Mouse (Mus musculus) MEL (cell line): ENCODE measurements around the gene Rbm47.

Experiments
- CHD1 ChIP-seq: IDR thresholded peaks from 2 replicates; pipeline ENCODE4 v1.6.1; 2012; ENCODE audit warnings: low read depth, mild to moderate bottlenecking, inconsistent platforms, low read length, improper control_type of control experiment
- CHD2 ChIP-seq: IDR thresholded peaks from 2 replicates; pipeline ENCODE4 v1.6.1; 2011; ENCODE audit warnings: low read length, improper control_type of control experiment
- CTCF ChIP-seq, 3 experiments: IDR thresholded peaks in 2 of 3; conservative IDR thresholded peaks in 1 of 3; 2 replicates each; pipeline ENCODE4 v1.5.1; 2011 to 2012; ENCODE audit warnings: low read length in 3 of 3, low read depth in 2 of 3, mild to moderate bottlenecking in 2 of 3, improper control_type of control experiment in 1 of 3, inconsistent platforms in 1 of 3, mixed read lengths in 1 of 3, moderate library complexity in 1 of 3; ENCODE audit not compliant: control insufficient read depth in 1 of 3, insufficient read depth in 1 of 3, poor library complexity in 1 of 3, severe bottlenecking in 1 of 3
- ELF1 ChIP-seq: IDR thresholded peaks from 2 replicates; pipeline ENCODE4 v1.6.1; 2014; ENCODE audit warnings: low read depth, mild to moderate bottlenecking, inconsistent platforms, low read length, improper control_type of control experiment, moderate library complexity
- EP300 ChIP-seq, 2 experiments: IDR thresholded peaks; 2 replicates each; pipeline ENCODE4 v1.6.1; 2011; ENCODE audit warnings: improper control_type of control experiment in 2 of 2, low read length in 2 of 2, low read depth in 1 of 2, mild to moderate bottlenecking in 1 of 2
- GABPA ChIP-seq: IDR thresholded peaks from 2 replicates; pipeline ENCODE4 v1.6.1; 2012; ENCODE audit warnings: low read depth, mild to moderate bottlenecking, inconsistent platforms, low read length, improper control_type of control experiment, moderate library complexity
- KAT2A ChIP-seq: conservative IDR thresholded peaks from 2 replicates; pipeline ENCODE4 v1.6.1; 2012; ENCODE audit warnings: low read depth, low read length, improper control_type of control experiment, inconsistent platforms
- MEF2A ChIP-seq: IDR thresholded peaks from 2 replicates; pipeline ENCODE4 v1.6.1; 2014; ENCODE audit warnings: low read depth, mild to moderate bottlenecking, inconsistent platforms, low read length, improper control_type of control experiment; ENCODE audit not compliant: poor library complexity, insufficient replicate concordance, severe bottlenecking; ENCODE audit errors: extremely low read depth
- MXI1 ChIP-seq: IDR thresholded peaks from 2 replicates; pipeline ENCODE4 v1.6.1; 2011; ENCODE audit warnings: mild to moderate bottlenecking, low read depth, low read length, improper control_type of control experiment
- NRF1 ChIP-seq: IDR thresholded peaks from 2 replicates; pipeline ENCODE4 v1.6.1; 2014; ENCODE audit warnings: low read depth, mild to moderate bottlenecking, inconsistent platforms, low read length, improper control_type of control experiment, moderate library complexity; ENCODE audit not compliant: poor library complexity, insufficient read depth, severe bottlenecking
- POLR2A ChIP-seq, 2 experiments: IDR thresholded peaks; 2 replicates each; pipeline ENCODE4 v1.6.1; 2011 to 2012; ENCODE audit warnings: low read length in 2 of 2, mild to moderate bottlenecking in 2 of 2, control low read depth in 1 of 2, improper control_type of control experiment in 1 of 2, low read depth in 1 of 2, moderate library complexity in 1 of 2; ENCODE audit not compliant: control insufficient read depth in 1 of 2, insufficient read depth in 1 of 2, poor library complexity in 1 of 2
- TAL1 ChIP-seq: IDR thresholded peaks from 2 replicates; pipeline ENCODE4 v1.6.1; 2012; ENCODE audit warnings: mild to moderate bottlenecking, inconsistent platforms, low read length, moderate library complexity, mixed read lengths
- TBP ChIP-seq: IDR thresholded peaks from 2 replicates; pipeline ENCODE4 v1.8.0; 2011; ENCODE audit warnings: low read depth, low read length, improper control_type of control experiment
- TCF12 ChIP-seq: IDR thresholded peaks from 2 replicates; pipeline ENCODE4 v1.6.1; 2014; ENCODE audit warnings: low read depth, mild to moderate bottlenecking, inconsistent platforms, low read length, improper control_type of control experiment, moderate library complexity

DNA sequence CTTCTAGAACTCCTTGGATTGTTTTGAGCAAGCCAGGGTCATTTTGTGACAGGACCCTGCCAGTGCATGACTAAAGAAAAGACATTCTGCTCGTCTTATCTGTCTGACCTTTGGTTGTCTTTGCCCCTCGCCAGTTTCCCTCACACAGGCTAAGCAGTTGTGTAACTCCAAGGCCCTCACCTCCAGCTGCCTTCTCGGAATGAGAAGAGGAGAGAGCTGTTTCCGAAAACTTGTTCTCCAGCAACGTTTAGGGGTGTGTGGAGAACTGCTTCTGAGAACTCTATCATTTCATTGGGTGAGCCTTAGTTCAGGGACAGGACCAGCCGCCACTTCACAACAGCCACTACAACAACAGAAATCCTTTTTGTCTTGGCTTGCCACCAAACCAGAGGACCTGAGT is 77.8 kb downstream of the Rbm47 start:
- no peak for TF ChIP-seq KAT2A
- TF ChIP-seq EP300 (IDR thresholded peaks at IDR 0.05; ENCODE audit: low read depth in 1 of 2, low read length in 2 of 2) = no peak
- no peak for TF ChIP-seq TBP
- no peak for TF ChIP-seq CHD2
- TF ChIP-seq NRF1 = no peak
- no peak for TF ChIP-seq CTCF (IDR thresholded peaks at IDR 0.05 in 2 of 3, conservative IDR thresholded peaks at IDR 0.05 in 1 of 3; ENCODE audit: control insufficient read depth in 1 of 3, insufficient read depth in 1 of 3, low read depth in 2 of 3, low read length in 3 of 3, poor library complexity in 1 of 3, severe bottlenecking in 1 of 3)
- no peak for TF ChIP-seq TAL1
- TF ChIP-seq TCF12 = no peak
- TF ChIP-seq ELF1 = no peak
- no peak for TF ChIP-seq POLR2A (IDR thresholded peaks at IDR 0.05; ENCODE audit: control insufficient read depth in 1 of 2, insufficient read depth in 1 of 2, low read depth in 1 of 2, low read length in 2 of 2, poor library complexity in 1 of 2)
- TF ChIP-seq CHD1 = no peak
- TF ChIP-seq GABPA = no peak
- no peak for TF ChIP-seq MEF2A
- no peak for TF ChIP-seq MXI1
